Mouse (Mus musculus) liver, postnatal 0 days (tissue): ENCODE measurements around the gene Taar7b.

Source experiments
- CTCF ChIP-seq: sonication (generic); IDR thresholded peaks from 2 replicates; pipeline ENCODE4 v1.5.1; 2016; ENCODE audit warnings: antibody characterized with exemption, low read depth
- EP300 ChIP-seq: IDR thresholded peaks from 2 replicates; pipeline ENCODE4 v1.6.1; 2016; ENCODE audit warnings: antibody characterized with exemption, low read depth, mild to moderate bottlenecking

DNA sequence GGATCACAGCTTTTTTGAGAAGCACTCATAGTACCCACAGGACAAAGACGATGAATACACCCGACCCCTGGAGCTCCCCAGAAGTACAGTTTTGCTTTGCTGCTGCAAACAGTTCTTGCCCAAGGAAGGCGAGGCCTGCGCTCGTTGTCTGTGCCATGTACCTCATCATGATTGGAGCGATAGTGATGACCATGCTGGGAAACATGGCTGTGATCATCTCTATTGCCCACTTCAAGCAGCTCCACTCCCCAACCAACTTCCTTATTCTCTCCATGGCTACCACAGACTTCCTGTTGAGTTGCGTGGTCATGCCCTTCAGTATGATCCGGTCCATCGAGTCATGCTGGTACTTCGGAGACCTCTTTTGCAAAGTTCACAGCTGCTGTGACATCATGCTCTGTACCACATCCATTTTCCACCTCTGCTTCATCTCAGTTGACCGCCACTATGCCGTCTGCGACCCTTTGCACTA is 39.3 kb upstream of the Taar7b start, which contains the start of gene Taar4:
- TF ChIP-seq CTCF (no peak), EP300 (no peak)
